ENCODE assay signal across 9 mouse cellular contexts in the genomic region with DNA sequence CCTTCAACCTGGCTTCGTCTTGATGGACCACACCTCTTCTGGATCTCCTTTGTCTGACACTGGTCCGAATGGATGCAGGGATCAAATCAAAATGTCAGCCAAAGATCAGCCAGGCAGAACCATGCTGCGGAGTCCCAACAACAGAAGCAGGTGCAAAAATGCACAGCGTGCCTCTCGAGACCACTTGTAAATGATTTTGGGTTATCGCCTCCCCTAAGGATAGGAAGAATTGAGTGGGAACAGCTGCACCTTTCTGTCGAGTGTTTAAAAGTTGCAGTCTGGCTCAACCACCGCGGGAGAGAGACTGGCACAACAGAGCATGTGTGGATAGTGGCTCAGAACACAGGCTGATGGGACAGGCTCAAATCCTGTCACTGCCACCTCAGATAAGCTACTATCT.
DNase-seq lines count a peak whose midpoint lies in the region; ATAC-seq lines count a peak whose summit lies in the region.
"Had no signal": no experiment of that assay in that cellular context is flagged by ENCODE, and none has a peak within 500 bp of the region (broad histone marks: within the 10 kb centered on the region; RNA-seq: fewer than 3 reads in every experiment).

No protein-coding gene starts in this region.

- 0 out of 2 replicates have a peak, but pooled peaks cover 6% of the 10 kb centered on the region for H3K4me1 ChIP-seq in intestine, embryonic 15.5 days (replicated peaks)
- H3K4me1 ChIP-seq in intestine, embryonic 16.5 days (ENCODE audit: control insufficient read depth, insufficient read depth, low read length): 0 out of 2 replicates have a peak, but pooled peaks cover 2% of the 10 kb centered on the region
- peaks cover 6% of the 10 kb centered on the region; the same call in 1 of the 2 replicates for H3K4me1 ChIP-seq in embryonic facial prominence, embryonic 14.5 days (ENCODE audit: control insufficient read depth, insufficient read depth, low read length)
- peaks cover 34% of the 10 kb centered on the region for H3K4me1 ChIP-seq in hindbrain, embryonic 14.5 days (replicated peaks; ENCODE audit: control insufficient read depth, insufficient read depth, low read length)
- H3K4me1 ChIP-seq in midbrain, embryonic 13.5 days (replicated peaks): peaks cover 59% of the 10 kb centered on the region

- no peaks in the 10 kb centered on the region for H3K27me3 ChIP-seq in intestine, embryonic 15.5 days (replicated peaks)
- no peaks in the 10 kb centered on the region for H3K27me3 ChIP-seq in intestine, embryonic 16.5 days (replicated peaks; ENCODE audit: control insufficient read depth, insufficient read depth, low read length)
- H3K27me3 ChIP-seq in embryonic facial prominence, embryonic 14.5 days (replicated peaks; ENCODE audit: control insufficient read depth, insufficient read depth, low read length): no peaks in the 10 kb centered on the region
- H3K27me3 ChIP-seq in hindbrain, embryonic 14.5 days (ENCODE audit: control insufficient read depth, insufficient read depth, low read length): no peaks in the 10 kb centered on the region
- H3K27me3 ChIP-seq in midbrain, embryonic 13.5 days: no peaks in the 10 kb centered on the region

- peak; percentile 28 for DNase-seq in embryonic facial prominence, embryonic 14.5 days (ENCODE audit: low spot score)
- DNase-seq in hindbrain, embryonic 14.5 days (ENCODE audit: low spot score): peak; percentile 51
- DNase-seq in cerebellum, adult 18-20 months: no peak
- DNase-seq in layer of hippocampus, adult 8-10 months (ENCODE audit: low spot score in 2 of 2): no peak
- DNase-seq in left cerebral cortex, postnatal 10 days (ENCODE audit: extremely low spot score in 1 of 2, low spot score in 2 of 2): no peak
- DNase-seq: thymus, adult 2 months had no signal

- intact Hi-C loops in left cerebral cortex, postnatal 10 days (cut with DNase I): no loop called here

- no peaks in the 10 kb centered on the region for H3K36me3 ChIP-seq in intestine, embryonic 15.5 days
- H3K36me3 ChIP-seq in intestine, embryonic 16.5 days (ENCODE audit: control insufficient read depth, insufficient read depth, low read length): no peaks in the 10 kb centered on the region
- peaks cover 7% of the 10 kb centered on the region; the same call in 1 of the 2 replicates for H3K36me3 ChIP-seq in embryonic facial prominence, embryonic 14.5 days (ENCODE audit: control insufficient read depth, insufficient read depth, low read length)
- 0 out of 2 replicates have a peak, but pooled peaks cover 3% of the 10 kb centered on the region for H3K36me3 ChIP-seq in hindbrain, embryonic 14.5 days (replicated peaks; ENCODE audit: control insufficient read depth, insufficient read depth)
- peaks cover 25% of the 10 kb centered on the region for H3K36me3 ChIP-seq in midbrain, embryonic 13.5 days

- H3K4me2 ChIP-seq in intestine, embryonic 15.5 days (replicated peaks): no peak overlapping the region
- H3K4me2 ChIP-seq in intestine, embryonic 16.5 days (ENCODE audit: low read depth, low read length): no peak overlapping the region
- H3K4me2 ChIP-seq in embryonic facial prominence, embryonic 14.5 days (ENCODE audit: low read depth, low read length): no peak overlapping the region
- H3K4me2 ChIP-seq in hindbrain, embryonic 14.5 days (replicated peaks): peak overlapping the region; percentile 40
- H3K4me2 ChIP-seq in midbrain, embryonic 13.5 days (replicated peaks): peak overlapping the region; percentile 35

- H3K4me3 ChIP-seq in intestine, embryonic 15.5 days (replicated peaks): no peak overlapping the region
- no peak overlapping the region for H3K4me3 ChIP-seq in intestine, embryonic 16.5 days (ENCODE audit: low read length)
- H3K4me3 ChIP-seq in embryonic facial prominence, embryonic 14.5 days (ENCODE audit: low read depth, low read length): no peak overlapping the region
- 0 out of 2 replicates have a peak overlapping the region, but pooled peaks have one; percentile 4 for H3K4me3 ChIP-seq in hindbrain, embryonic 14.5 days (replicated peaks; ENCODE audit: low read length)
- H3K4me3 ChIP-seq in midbrain, embryonic 13.5 days (replicated peaks): no peak overlapping the region

- no peaks in the 10 kb centered on the region for H3K9me3 ChIP-seq in intestine, embryonic 15.5 days
- no peaks in the 10 kb centered on the region for H3K9me3 ChIP-seq in intestine, embryonic 16.5 days (ENCODE audit: control insufficient read depth, low read length)
- H3K9me3 ChIP-seq in embryonic facial prominence, embryonic 14.5 days (ENCODE audit: control insufficient read depth, low read length): no peaks in the 10 kb centered on the region
- no peaks in the 10 kb centered on the region for H3K9me3 ChIP-seq in hindbrain, embryonic 14.5 days (ENCODE audit: control insufficient read depth, low read length)
- H3K9me3 ChIP-seq in midbrain, embryonic 13.5 days: no peaks in the 10 kb centered on the region

- H3K9ac ChIP-seq in intestine, embryonic 15.5 days: no peak overlapping the region
- H3K9ac ChIP-seq in intestine, embryonic 16.5 days (ENCODE audit: low read depth, low read length): no peak overlapping the region
- no peak overlapping the region for H3K9ac ChIP-seq in embryonic facial prominence, embryonic 14.5 days (ENCODE audit: low read depth, low read length)
- H3K9ac ChIP-seq in hindbrain, embryonic 14.5 days: peak overlapping the region; percentile 38; the same call in 1 of the 2 replicates
- H3K9ac ChIP-seq in midbrain, embryonic 13.5 days (replicated peaks): no peak overlapping the region

- no peak for ATAC-seq in intestine, embryonic 15.5 days
- ATAC-seq in intestine, embryonic 16.5 days: no peak
- no peak for ATAC-seq in embryonic facial prominence, embryonic 14.5 days (ENCODE audit: low read depth)
- 0 out of 2 replicates have a peak, but pooled peaks have one; percentile 12 for ATAC-seq in hindbrain, embryonic 14.5 days (ENCODE audit: low FRiP score)
- ATAC-seq in midbrain, embryonic 13.5 days: peak; percentile 46

- WGBS in intestine, embryonic 15.5 days: 57% methylated on average over 9 of the region's 9 CpGs
- WGBS in intestine, embryonic 16.5 days: 52% methylated on average over 9 of the region's 9 CpGs
- 48% methylated on average over 9 of the region's 9 CpGs for WGBS in embryonic facial prominence, embryonic 14.5 days
- WGBS in hindbrain, embryonic 14.5 days: 15% methylated on average over 9 of the region's 9 CpGs
- WGBS in midbrain, embryonic 13.5 days: 31% methylated on average over 9 of the region's 9 CpGs

- 0 out of 2 replicates have a peak overlapping the region, but pooled peaks have one; percentile 19 for H3K27ac ChIP-seq in intestine, embryonic 15.5 days
- H3K27ac ChIP-seq in intestine, embryonic 16.5 days (ENCODE audit: low read length): no peak overlapping the region
- peak overlapping the region; percentile 39; the same call in 1 of the 2 replicates for H3K27ac ChIP-seq in embryonic facial prominence, embryonic 14.5 days (replicated peaks; ENCODE audit: low read depth, low read length)
- H3K27ac ChIP-seq in hindbrain, embryonic 14.5 days: peak overlapping the region; percentile 89
- peak overlapping the region; percentile 93 for H3K27ac ChIP-seq in midbrain, embryonic 13.5 days

Comparison
In these comparisons a context has a peak if more than half of its experiments do, and no peak if none do; other contexts are left out.
1. ATAC-seq: peak in hindbrain, embryonic 14.5 days (single experiment) and midbrain, embryonic 13.5 days (single experiment); none in intestine, embryonic 15.5 days (single experiment), intestine, embryonic 16.5 days (single experiment) and embryonic facial prominence, embryonic 14.5 days (single experiment).
2. H3K4me2 ChIP-seq: peak in hindbrain, embryonic 14.5 days (single experiment) and midbrain, embryonic 13.5 days (single experiment); none in intestine, embryonic 15.5 days (single experiment), intestine, embryonic 16.5 days (single experiment) and embryonic facial prominence, embryonic 14.5 days (single experiment).
3. DNase-seq: peak in embryonic facial prominence, embryonic 14.5 days (single experiment) and hindbrain, embryonic 14.5 days (single experiment); none in cerebellum, adult 18-20 months (0 of 2), layer of hippocampus, adult 8-10 months (0 of 2) and left cerebral cortex, postnatal 10 days (0 of 2).